Mouse (Mus musculus) small intestine, adult 2 months (tissue): ENCODE data around the gene Acox2. TPM values are rescaled to one million over a fixed set of nuclear protein-coding genes. Genes with fewer than 3 reads are reported as not detected.

Source experiments
- H3K27ac ChIP-seq: fragments of 200-500 bp; 2 replicates; pipeline ENCODE4 v1.5.1; 2012; ENCODE audit warnings: low read depth, low read length, control low read depth, inconsistent platforms; ENCODE audit not compliant: insufficient read depth
- H3K27me3 ChIP-seq: fragments of 200-500 bp; 2 replicates; pipeline ENCODE4 v1.6.1; 2012; ENCODE audit warnings: mild to moderate bottlenecking, moderate library complexity, low read length, inconsistent platforms; ENCODE audit not compliant: control insufficient read depth, insufficient read depth
- H3K36me3 ChIP-seq: fragments of 200-500 bp; 2 replicates; pipeline ENCODE4 v1.6.1; 2012; ENCODE audit warnings: mild to moderate bottlenecking, low read length, control low read depth, inconsistent platforms; ENCODE audit not compliant: control insufficient read depth, insufficient read depth
- H3K4me1 ChIP-seq: fragments of 200-500 bp; 2 replicates; pipeline ENCODE4 v1.6.1; 2012; ENCODE audit warnings: low read length, inconsistent platforms, mixed read lengths; ENCODE audit not compliant: control insufficient read depth, insufficient read depth, insufficient read length
- H3K4me3 ChIP-seq: fragments of 200-500 bp; 2 replicates; pipeline ENCODE4 v1.5.1; 2012; ENCODE audit warnings: low read depth, mild to moderate bottlenecking, control low read depth, inconsistent platforms, low read length, moderate library complexity
- CTCF ChIP-seq: fragments of 200-500 bp; IDR thresholded peaks from 2 replicates; pipeline ENCODE4 v1.5.1; 2012; ENCODE audit warnings: low read depth, mild to moderate bottlenecking, control low read depth, inconsistent platforms, low read length, moderate library complexity, mixed read lengths; ENCODE audit not compliant: insufficient replicate concordance, insufficient read length; ENCODE audit errors: extremely low read depth
- POLR2A ChIP-seq: fragments of 200-500 bp; IDR thresholded peaks from 2 replicates; pipeline ENCODE4 v1.6.1; 2012; ENCODE audit warnings: low read depth, mild to moderate bottlenecking, control low read depth, inconsistent platforms, low read length, moderate library complexity
- WGBS: fragments of 180-500 bp; shearing (Covaris S2); methylation state at CpG from one replicate; pipeline ENCODE4 v1.1.7; 2018; 5-methylcytosine and 5-hydroxymethylcytosine counted together
- polyA plus RNA-seq: library from polyadenylated mRNA; depleted of rRNA; stranded (reverse); fragments of >200 nt; gene quantifications from 2 replicates; pipeline ENCODE4 v1.2.3, GENCODE M21; 2012

Gene Acox2
- polyA plus RNA-seq, 1 experiment: 7.1 TPM

GRCm38 (mm10) chr14:8233252-8233651, 25.9 kb downstream of the Acox2 start:
- H3K4me3 ChIP-seq: no peak overlapping the region
- no peaks in the 10 kb centered on the region for H3K4me1 ChIP-seq
- WGBS: 58% methylated on average over 1 of the region's 1 CpGs
- H3K27me3 ChIP-seq: no peaks in the 10 kb centered on the region
- no peaks in the 10 kb centered on the region for H3K36me3 ChIP-seq
- TF ChIP-seq CTCF (no peak), POLR2A (no peak)
- H3K27ac ChIP-seq: no peak overlapping the region

- Histone ChIP-seq H3K4me1 (no peaks in the 10 kb centered on the region), H3K4me3 (no peak overlapping the region), H3K27ac (no peak overlapping the region), H3K27me3 (no peaks in the 10 kb centered on the region), H3K36me3 (no peaks in the 10 kb centered on the region)
- TF ChIP-seq CTCF (no peak), POLR2A (no peak)
- 85% methylated on average over 6 of the region's 6 CpGs for WGBS
Observed at GRCm38 (mm10) chr14:8232155-8232910, 26.8 kb downstream of the Acox2 start.

- no peak overlapping the region for H3K27ac ChIP-seq
- no peak for TF ChIP-seq CTCF
- no peak for TF ChIP-seq POLR2A
- H3K36me3 ChIP-seq: 0 out of 2 replicates have a peak, but pooled peaks cover under 1% of the 10 kb centered on the region
- H3K4me3 ChIP-seq: no peak overlapping the region
- H3K27me3 ChIP-seq: no peaks in the 10 kb centered on the region
- H3K4me1 ChIP-seq: no peaks in the 10 kb centered on the region
- 87% methylated on average over 9 of the region's 9 CpGs for WGBS
Observed at GRCm38 (mm10) chr14:8229367-8230019, 29.7 kb downstream of the Acox2 start.

GRCm38 (mm10) chr14:8224805-8225204, 34.3 kb downstream of the Acox2 start:
- WGBS: 73% methylated on average over 2 of the region's 2 CpGs
- TF ChIP-seq CTCF (no peak), POLR2A (no peak)

GRCm38 (mm10) chr14:8223506-8224293, 35.5 kb downstream of the Acox2 start:
- H3K27ac ChIP-seq: no peak overlapping the region
- no peak overlapping the region for H3K4me3 ChIP-seq
- 83% methylated on average over 10 of the region's 10 CpGs for WGBS
- H3K27me3 ChIP-seq: no peaks in the 10 kb centered on the region
- no peaks in the 10 kb centered on the region for H3K4me1 ChIP-seq
- peaks cover 10% of the 10 kb centered on the region; the same call in 1 of the 2 replicates for H3K36me3 ChIP-seq
- TF ChIP-seq CTCF (no peak), POLR2A (no peak)

More at GRCm38 (mm10) chr14:8224805-8225204, 34.3 kb downstream of the Acox2 start:
- Histone ChIP-seq H3K27ac (no peak overlapping the region), H3K27me3 (no peaks in the 10 kb centered on the region), H3K36me3 (peaks cover 10% of the 10 kb centered on the region; the same call in 1 of the 2 replicates), H3K4me3 (no peak overlapping the region), H3K4me1 (no peaks in the 10 kb centered on the region)

GRCm38 (mm10) chr14:8222561-8222960, 36.6 kb downstream of the Acox2 start:
- TF ChIP-seq POLR2A: no peak
- no peak for TF ChIP-seq CTCF
- no peaks in the 10 kb centered on the region for H3K27me3 ChIP-seq
- no peaks in the 10 kb centered on the region for H3K4me1 ChIP-seq
- no peak overlapping the region for H3K27ac ChIP-seq
- H3K4me3 ChIP-seq: no peak overlapping the region
- 93% methylated on average over 16 of the region's 16 CpGs for WGBS
- H3K36me3 ChIP-seq: peaks cover 10% of the 10 kb centered on the region; the same call in 1 of the 2 replicates
